Mouse (Mus musculus) liver, embryonic 14.5 days (tissue): ENCODE measurements around the gene Arid3a. TPM values are rescaled to one million over a fixed set of nuclear protein-coding genes. Genes with fewer than 3 reads are reported as not detected.

Source experiments
- ATAC-seq: fragments of 200-750 bp; cut with Nextera tagmentation; 2 replicates; pipeline ENCODE4 v1.8.0; 2017; ENCODE audit warnings: moderate number of reproducible peaks, mild to moderate bottlenecking, moderate library complexity; ENCODE audit not compliant: insufficient read depth
- DNase-seq, 3 experiments: peaks; one replicate each; pipeline ENCODE4 v3.0.0-alpha.2; 2012 to 2013; ENCODE audit warnings: low read depth in 3 of 3, low spot score in 3 of 3
- H3K27ac ChIP-seq: fragments of 300-500 bp; sonication (generic); 2 replicates; pipeline ENCODE4 v1.5.1; 2014; ENCODE audit warnings: moderate library complexity, mild to moderate bottlenecking, control low read depth, inconsistent platforms
- H3K27me3 ChIP-seq: fragments of 300-500 bp; sonication (generic); 2 replicates; pipeline ENCODE4 v1.6.1; 2014; ENCODE audit warnings: mild to moderate bottlenecking, low read length, moderate library complexity; ENCODE audit not compliant: control insufficient read depth, insufficient read depth
- H3K36me3 ChIP-seq: fragments of 300-500 bp; sonication (generic); replicated peaks from 2 replicates; pipeline ENCODE4 v1.6.1; 2014; ENCODE audit warnings: low read depth; ENCODE audit not compliant: control insufficient read depth, insufficient read depth
- H3K4me1 ChIP-seq, 2 experiments: fragments of 200-500 bp in 1 of 2; fragments of 300-500 bp in 1 of 2; sonication (generic) in 1 of 2; replicated peaks; 2 replicates each; pipeline ENCODE4 v1.6.1; 2012 to 2014; ENCODE audit warnings: antibody characterized with exemption in 1 of 2, inconsistent platforms in 1 of 2, low read length in 1 of 2; ENCODE audit not compliant: control insufficient read depth in 2 of 2, insufficient read depth in 2 of 2
- H3K4me2 ChIP-seq: fragments of 300-500 bp; sonication (generic); 2 replicates; pipeline ENCODE4 v1.6.1; 2014; ENCODE audit warnings: low read depth, mild to moderate bottlenecking, control low read depth, moderate library complexity
- H3K4me3 ChIP-seq, 2 experiments: fragments of 200-500 bp in 1 of 2; fragments of 300-500 bp in 1 of 2; sonication (generic) in 1 of 2; 2 replicates each; pipeline ENCODE4 v1.5.1; 2012 to 2014; ENCODE audit warnings: low read depth in 2 of 2, low read length in 2 of 2, mild to moderate bottlenecking in 2 of 2, control low read depth in 1 of 2, inconsistent platforms in 1 of 2, moderate library complexity in 1 of 2; ENCODE audit not compliant: insufficient read depth in 1 of 2
- H3K9ac ChIP-seq: fragments of 300-500 bp; sonication (generic); replicated peaks from 2 replicates; pipeline ENCODE4 v1.6.1; 2014; ENCODE audit warnings: mild to moderate bottlenecking, control low read depth, moderate library complexity
- H3K9me3 ChIP-seq: fragments of 300-500 bp; sonication (generic); 2 replicates; pipeline ENCODE4 v1.6.1; 2016; ENCODE audit warnings: low read length, mixed read lengths; ENCODE audit not compliant: control insufficient read depth
- CTCF ChIP-seq: IDR thresholded peaks from 2 replicates; pipeline ENCODE4 v1.5.1; 2016; ENCODE audit warnings: antibody characterized with exemption, low read depth, control low read depth
- EP300 ChIP-seq: IDR thresholded peaks from 2 replicates; pipeline ENCODE4 v1.6.1; 2016; ENCODE audit warnings: antibody characterized with exemption, low read depth
- WGBS: fragments of 180-500 bp; shearing (Covaris S2); extraction: QIAGEN DNeasy Blood & Tissue Kit; methylation state at CpG from one replicate; pipeline ENCODE4 v1.1.7; 2014; ENCODE audit not compliant: insufficient replicate concordance; 5-methylcytosine and 5-hydroxymethylcytosine counted together
- polyA plus RNA-seq, 2 experiments: library from polyadenylated mRNA; depleted of rRNA in 1 of 2; stranded (reverse) in 1 of 2; unstranded in 1 of 2; fragments of >200 nt; fragmentation: Nextera tagmentation in 1 of 2; extraction: Ambion mirVana in 1 of 2; gene quantifications; 2 replicates each; pipeline versions ENCODE4 v1.2.1 to v1.2.3; 2012 to 2014

Arid3a gene
- polyA plus RNA-seq, 2 experiments, result 3.9 to 5.5 TPM

DNA sequence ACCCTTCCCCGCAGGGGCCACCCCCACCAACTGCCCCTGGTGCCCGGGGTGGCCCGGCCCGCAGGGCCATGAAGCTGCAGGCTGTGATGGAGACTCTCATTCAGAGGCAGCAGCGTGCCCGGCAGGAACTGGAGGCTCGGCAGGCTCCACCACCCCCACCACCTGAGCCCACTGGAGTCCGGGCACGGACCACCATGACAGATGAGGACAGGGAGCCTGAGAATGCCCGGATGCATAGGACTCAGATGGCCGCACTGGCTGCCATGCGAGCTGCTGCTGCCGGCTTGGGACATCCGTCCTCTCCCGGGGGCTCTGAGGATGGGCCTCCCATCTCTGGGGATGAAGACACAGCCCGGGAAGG, 4.0 kb downstream of the Arid3a start:
- Histone ChIP-seq H3K27me3 (no peaks in the 10 kb centered on the region), H3K4me2 (no peak overlapping the region), H3K9ac (no peak overlapping the region), H3K4me1 (peaks cover 6 to 7% of the 10 kb centered on the region in 2 experiments), H3K36me3 (no peaks in the 10 kb centered on the region; the same call in 1 of the 2 replicates), H3K27ac (no peak overlapping the region), H3K4me3 (no peak overlapping the region), H3K9me3 (no peaks in the 10 kb centered on the region)
- 85% methylated on average over 16 of the region's 16 CpGs for WGBS
- DNase-seq (no peak), ATAC-seq (no peak)
- TF ChIP-seq CTCF, result no peak
- no peak for TF ChIP-seq EP300

GRCm38 (mm10) chr10:79931797-79932196, 5.0 kb downstream of the Arid3a start:
- Histone ChIP-seq H3K36me3 (no peaks in the 10 kb centered on the region; the same call in 1 of the 2 replicates), H3K9me3 (no peaks in the 10 kb centered on the region), H3K4me1 (peaks cover 0 to 2% of the 10 kb centered on the region in 2 experiments; a peak in 3 of 4 replicates), H3K4me2 (no peak overlapping the region), H3K27me3 (no peaks in the 10 kb centered on the region), H3K9ac (no peak overlapping the region), H3K27ac (no peak overlapping the region), H3K4me3 (no peak overlapping the region)
- TF ChIP-seq CTCF (no peak), EP300 (no peak)
- no peak for DNase-seq
- ATAC-seq, result no peak
- WGBS, result 62% methylated on average over 9 of the region's 9 CpGs

DNA sequence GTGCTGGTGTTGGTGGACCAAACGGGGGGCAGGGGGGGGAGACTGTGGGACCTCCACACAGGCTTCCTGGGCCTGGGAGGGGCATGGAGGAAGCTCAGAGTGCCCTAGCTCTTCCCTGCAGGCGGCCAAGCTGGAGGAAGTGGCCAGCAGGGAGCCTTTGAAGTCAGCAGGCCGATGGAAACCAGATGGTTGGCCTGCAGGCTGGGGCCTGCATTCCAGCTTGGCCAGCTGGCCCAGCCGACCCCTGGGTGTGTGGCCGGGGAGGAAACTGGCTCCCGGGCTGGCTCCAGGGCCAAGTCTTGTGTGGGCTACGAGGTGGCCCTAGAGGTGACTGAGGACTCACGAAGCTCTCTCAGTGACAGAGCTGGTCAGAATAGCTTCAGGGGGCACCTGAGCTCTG, 5.9 kb downstream of the Arid3a start:
- no peak overlapping the region for H3K9ac ChIP-seq
- H3K9me3 ChIP-seq, result no peaks in the 10 kb centered on the region
- H3K36me3 ChIP-seq, result no peaks in the 10 kb centered on the region; the same call in 1 of the 2 replicates
- no peak overlapping the region for H3K4me2 ChIP-seq
- H3K4me3 ChIP-seq, result no peak overlapping the region
- DNase-seq (no peak), ATAC-seq (no peak)
- no peak for TF ChIP-seq CTCF
- no peak for TF ChIP-seq EP300
- 60% methylated on average over 8 of the region's 8 CpGs for WGBS
- peaks cover 0 to 7% of the 10 kb centered on the region in 2 experiments; a peak in 3 of 4 replicates for H3K4me1 ChIP-seq
- no peak overlapping the region for H3K27ac ChIP-seq
- no peaks in the 10 kb centered on the region for H3K27me3 ChIP-seq

- H3K9ac ChIP-seq, result no peak overlapping the region
- H3K4me2 ChIP-seq, result no peak overlapping the region
- WGBS, result 65% methylated on average over 9 of the region's 9 CpGs
- no peaks in the 10 kb centered on the region for H3K27me3 ChIP-seq
- H3K36me3 ChIP-seq, result no peaks in the 10 kb centered on the region; the same call in 1 of the 2 replicates
- no peaks in the 10 kb centered on the region for H3K9me3 ChIP-seq
- DNase-seq (no peak), ATAC-seq (no peak)
- TF ChIP-seq CTCF, result no peak
- TF ChIP-seq EP300, result no peak
- H3K4me3 ChIP-seq, result no peak overlapping the region
- H3K4me1 ChIP-seq, result peaks cover 0 to 11% of the 10 kb centered on the region in 2 experiments; a peak in 3 of 4 replicates
- no peak overlapping the region for H3K27ac ChIP-seq
Observed at GRCm38 (mm10) chr10:79933145-79933679, 6.4 kb downstream of the Arid3a start.

GRCm38 (mm10) chr10:79933861-79934260, 7.0 kb downstream of the Arid3a start:
- DNase-seq, result no peak
- TF ChIP-seq CTCF (no peak), EP300 (no peak)
- Histone ChIP-seq H3K9ac (no peak overlapping the region), H3K27ac (no peak overlapping the region), H3K4me2 (no peak overlapping the region), H3K9me3 (no peaks in the 10 kb centered on the region), H3K27me3 (no peaks in the 10 kb centered on the region), H3K36me3 (no peaks in the 10 kb centered on the region; the same call in 1 of the 2 replicates), H3K4me1 (peaks cover 0 to 11% of the 10 kb centered on the region in 2 experiments; a peak in 3 of 4 replicates), H3K4me3 (no peak overlapping the region)
- no peak for ATAC-seq
- WGBS, result 80% methylated on average over 6 of the region's 6 CpGs
